Mouse (Mus musculus) common myeloid progenitor, adult 5-6 weeks (primary cell): ENCODE data around the gene Ncam1. TPM values are rescaled to one million over a fixed set of nuclear protein-coding genes. Genes with fewer than 3 reads are reported as not detected.
A peak's percentile ranks its signal among the peaks of the same experiment; 100 is the strongest.

Source experiments
- ATAC-seq: replicated peaks from 2 replicates; pipeline ENCODE4 v1.8.0; 2016; ENCODE audit warnings: low read depth, mild to moderate bottlenecking, moderate TSS enrichment, inconsistent platforms; ENCODE audit not compliant: poor library complexity, severe bottlenecking
- total RNA-seq: library from RNA; stranded (forward); fragments of 200-1000, 187-1606 nt; gene quantifications from 2 replicates; pipeline ENCODE4 v1.2.3, GENCODE M21; 2017

The Ncam1 gene
- total RNA-seq, 1 experiment from 2014 or later = 0.46 TPM

GRCm38 (mm10) chr9:49527340-49527739 is 271.4 kb downstream of the Ncam1 start:
- ATAC-seq = no peak

GRCm38 (mm10) chr9:49524721-49525120 is 274.0 kb downstream of the Ncam1 start:
- no peak for ATAC-seq

DNA sequence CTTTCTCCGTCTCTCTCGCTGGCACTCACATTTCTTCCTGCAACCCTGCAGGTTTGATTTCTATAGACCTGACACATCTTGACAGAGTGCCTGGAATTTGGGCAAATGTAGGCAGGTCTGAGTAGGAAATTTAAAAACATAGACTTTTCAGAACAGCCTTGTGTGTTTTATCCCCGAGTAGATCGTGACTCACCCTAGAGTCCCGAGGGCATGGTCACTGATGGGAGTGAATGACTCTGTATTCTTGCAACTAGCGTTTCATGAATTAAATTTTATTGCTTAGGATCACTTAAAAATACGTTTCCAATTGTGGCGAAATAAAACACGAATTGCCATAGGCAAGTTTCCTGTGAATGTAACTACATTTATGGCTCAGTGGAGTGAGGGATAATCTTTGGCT is 274.8 kb downstream of the Ncam1 start:
- ATAC-seq = no peak

- ATAC-seq = no peak
These were observed 284.4 kb downstream of the Ncam1 start for GRCm38 (mm10) chr9:49514306-49514705.

DNA sequence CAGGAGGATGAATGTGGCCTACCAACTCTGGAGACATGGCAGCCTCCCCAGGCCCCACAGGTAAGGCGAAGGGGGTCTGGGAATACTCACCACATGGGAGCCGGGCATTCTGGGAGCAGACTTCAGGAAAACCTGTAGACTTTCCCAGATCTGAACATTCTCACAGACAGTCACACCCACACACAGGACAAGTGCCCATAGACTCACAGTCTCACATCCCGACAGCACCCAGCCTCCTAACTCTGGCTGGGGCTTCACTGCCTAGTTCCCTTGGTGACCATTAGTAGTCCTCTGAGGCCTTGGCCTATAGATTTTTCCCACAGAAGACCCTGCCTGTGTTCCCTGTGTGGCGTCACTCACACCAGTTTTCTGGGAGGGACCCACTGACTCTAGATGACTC is 288.1 kb downstream of the Ncam1 start:
- ATAC-seq = no peak

- ATAC-seq = no peak
These were observed 289.1 kb downstream of the Ncam1 start for GRCm38 (mm10) chr9:49509628-49510027.

GRCm38 (mm10) chr9:49509094-49509493 is 289.6 kb downstream of the Ncam1 start:
- ATAC-seq = no peak

DNA sequence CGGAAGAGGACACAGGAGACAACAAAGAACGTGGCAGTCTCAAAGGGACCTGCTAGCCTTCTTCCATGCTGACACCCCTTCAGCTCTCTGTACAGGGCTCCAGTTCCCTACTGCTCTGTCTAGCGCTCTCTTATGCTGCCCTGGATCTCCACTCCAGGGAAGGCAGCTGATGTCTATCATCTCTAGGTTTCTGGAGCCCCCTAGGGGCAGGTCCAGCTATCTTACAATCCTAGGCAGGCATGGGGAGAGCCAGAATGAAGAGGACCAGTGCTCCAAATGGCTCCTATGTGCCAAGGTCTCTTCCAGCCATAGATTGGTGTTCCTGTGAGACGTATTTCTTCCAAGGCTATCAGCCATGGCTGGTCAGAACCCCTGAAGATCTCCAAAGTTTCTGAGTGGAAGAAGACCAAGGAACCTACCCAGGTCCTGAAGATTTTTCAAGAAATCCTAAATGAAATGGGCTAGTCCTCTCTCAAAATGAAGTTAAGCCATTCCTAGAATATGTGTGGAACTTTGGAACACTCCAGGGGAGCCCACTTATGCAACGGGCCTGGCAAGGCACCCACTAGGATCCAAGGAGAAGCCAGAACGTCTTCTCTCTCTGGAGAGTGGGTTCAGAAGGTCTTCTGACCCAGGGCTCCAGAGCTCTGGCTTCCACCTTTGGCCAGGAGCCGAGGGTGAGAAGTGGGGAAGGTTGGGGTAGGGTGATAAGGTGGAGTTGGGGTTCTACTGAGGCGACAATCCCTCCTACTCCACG is 290.7 kb downstream of the Ncam1 start:
- ATAC-seq = 0 out of 2 replicates have a peak, but pooled peaks have one; percentile 29

DNA sequence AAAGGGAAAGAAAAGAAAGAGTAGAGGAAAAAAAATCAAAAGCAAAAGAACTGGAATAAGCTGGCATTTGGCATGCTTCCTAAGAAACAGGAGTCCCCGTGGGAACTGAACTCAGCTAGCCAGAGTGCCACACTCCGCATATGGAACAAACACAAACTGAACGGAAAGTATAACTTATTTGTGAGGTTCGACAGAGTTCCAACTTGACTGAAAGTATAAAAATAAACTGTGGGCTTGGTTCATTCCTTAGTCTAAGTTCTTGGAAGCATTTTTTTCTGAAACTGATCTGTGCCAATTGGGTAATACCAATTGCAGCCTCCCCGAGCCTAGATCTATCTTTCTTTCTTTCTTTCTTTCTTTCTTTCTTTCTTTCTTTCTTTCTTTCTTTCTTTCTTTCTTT is 294.1 kb downstream of the Ncam1 start:
- no peak for ATAC-seq

- no peak for ATAC-seq
These were observed 296.5 kb downstream of the Ncam1 start for GRCm38 (mm10) chr9:49502245-49502644.

GRCm38 (mm10) chr9:49499878-49500277 is 298.8 kb downstream of the Ncam1 start:
- ATAC-seq = no peak

- peak; percentile 94 for ATAC-seq
These were observed 304.6 kb downstream of the Ncam1 start for GRCm38 (mm10) chr9:49493979-49494649.

GRCm38 (mm10) chr9:49490609-49491008 is 308.1 kb downstream of the Ncam1 start:
- no peak for ATAC-seq

DNA sequence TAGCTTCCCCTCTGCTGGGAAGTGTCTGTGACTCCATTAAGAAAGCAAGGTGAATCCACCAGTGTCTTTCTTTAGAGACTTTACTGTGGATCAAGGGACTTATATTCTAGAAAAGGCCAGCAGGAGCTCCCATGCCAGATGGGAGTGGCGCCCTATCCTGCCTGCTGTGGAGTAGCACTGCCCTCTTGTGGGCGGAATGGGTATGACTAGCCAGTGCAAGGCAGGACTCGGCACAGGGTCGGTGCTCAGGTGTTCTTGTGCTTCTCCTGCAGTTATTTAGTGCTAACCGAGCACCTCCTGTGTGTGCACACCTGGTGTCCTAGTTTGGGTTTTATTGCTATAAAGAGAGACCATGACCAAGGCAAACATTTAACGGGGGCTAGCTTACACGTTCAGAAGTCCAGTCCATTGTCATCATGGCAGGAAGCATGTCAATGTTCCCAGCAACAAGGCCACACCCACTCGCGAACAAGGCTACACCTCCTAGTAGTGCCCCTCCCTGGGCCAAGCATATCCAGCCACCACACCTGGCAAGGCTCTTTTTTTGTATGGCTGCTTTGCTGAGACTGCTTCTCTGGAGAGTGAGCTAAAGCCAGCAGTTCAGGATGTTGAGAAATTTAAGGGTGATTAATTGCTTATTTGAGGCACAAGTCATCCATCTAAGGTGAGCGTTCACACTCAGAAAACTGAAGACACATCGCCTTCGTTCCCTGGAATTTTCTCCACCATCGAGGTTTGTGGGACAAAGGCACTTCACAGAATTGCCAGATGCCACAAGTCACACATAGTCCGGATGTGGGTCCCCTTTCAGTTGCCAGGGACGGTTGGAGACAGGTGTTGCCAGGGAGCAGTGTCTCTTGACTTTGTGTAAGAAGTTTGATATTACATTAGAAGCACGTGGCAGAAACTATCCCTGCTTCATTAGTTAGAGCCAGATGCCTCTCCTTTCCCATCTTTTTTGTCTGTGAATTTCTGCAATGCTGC is 309.5 kb downstream of the Ncam1 start:
- ATAC-seq = peak; percentile 76

DNA sequence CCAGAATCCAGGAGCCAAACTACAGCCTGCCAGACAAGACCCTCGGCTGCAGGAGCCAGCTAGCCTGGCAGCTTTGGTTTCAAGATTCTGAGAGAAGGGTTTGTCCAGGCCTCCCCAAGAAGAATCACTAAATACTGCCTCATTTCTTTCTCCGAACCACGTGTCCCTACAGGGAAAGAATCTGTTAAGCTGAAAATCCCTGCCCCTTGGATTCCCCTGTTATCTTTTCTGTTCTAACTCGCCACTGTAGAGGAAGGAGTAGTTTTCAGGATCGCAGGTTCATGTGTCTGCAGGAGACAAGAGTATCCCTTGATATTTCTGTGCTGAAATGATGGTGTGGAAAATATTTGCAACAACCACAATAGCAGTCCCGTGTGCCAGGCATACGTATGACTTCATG is 310.5 kb downstream of the Ncam1 start:
- no peak for ATAC-seq

DNA sequence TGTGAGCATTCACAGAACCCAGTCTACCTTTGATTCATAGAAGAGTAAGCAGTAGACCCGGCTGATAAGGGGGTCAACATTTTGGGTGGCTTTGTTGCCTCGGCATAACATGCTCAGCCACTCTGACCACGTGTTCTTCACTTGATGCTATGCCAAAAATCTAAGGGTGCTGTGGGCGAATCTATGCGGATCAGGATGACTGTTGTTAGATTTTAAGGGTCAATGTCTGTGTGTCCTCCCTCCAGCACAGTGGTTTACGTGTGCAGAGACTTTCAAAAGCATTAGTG is 311.1 kb downstream of the Ncam1 start:
- ATAC-seq = no peak

GRCm38 (mm10) chr9:49486805-49487656 is 311.7 kb downstream of the Ncam1 start:
- no peak for ATAC-seq

- ATAC-seq = peak; percentile 74
These were observed 312.8 kb downstream of the Ncam1 start, which contains the start of gene Ttc12 for GRCm38 (mm10) chr9:49485892-49486311. Gene Ttc12, minus strand, starts transcription at chr9:49486225.

DNA sequence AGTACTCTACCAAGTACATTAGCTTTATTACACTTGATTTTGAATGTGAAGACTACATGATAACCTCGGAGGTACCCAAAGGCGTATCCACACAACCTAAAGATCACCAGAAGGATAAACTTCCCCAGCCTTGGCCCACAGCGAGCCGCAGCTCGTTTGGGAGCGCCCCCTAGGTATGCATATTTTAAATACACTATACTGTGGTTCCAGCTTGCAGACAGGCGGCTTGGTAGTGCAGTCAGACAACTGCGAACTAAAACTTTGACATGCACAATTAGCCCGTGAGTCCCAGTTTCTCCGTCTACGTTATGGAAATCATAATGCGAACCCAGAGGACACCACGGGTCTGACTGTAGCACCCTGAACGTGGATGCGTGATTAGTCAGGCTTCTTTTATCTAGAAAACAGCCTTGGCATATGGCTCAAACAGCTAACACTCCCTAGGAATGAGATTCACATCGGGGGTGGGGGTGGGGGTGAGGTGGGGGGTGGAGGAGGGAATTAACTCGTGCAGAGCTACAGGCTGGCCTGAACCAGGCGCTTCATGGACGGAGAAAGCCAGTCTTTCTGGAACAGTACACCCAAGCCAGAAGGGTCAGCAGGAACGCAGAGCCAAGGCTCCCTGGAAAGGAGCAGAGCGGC is 313.4 kb downstream of the Ncam1 start:
- ATAC-seq = no peak
